Mouse (Mus musculus) naive thymus-derived CD4-positive, alpha-beta T cell, adult 5 months (primary cell): ENCODE measurements around the gene Tas2r107. TPM values are rescaled to one million over a fixed set of nuclear protein-coding genes. Genes with fewer than 3 reads are reported as not detected.

Source experiments
- polyA plus RNA-seq: library from polyadenylated mRNA; unstranded; fragments of 100-300 nt; shearing (Covaris generic); gene quantifications from one replicate; pipeline ENCODE4 v1.2.1, GENCODE M21; 2017

Gene Tas2r107
- not detected for polyA plus RNA-seq

GRCm38 (mm10) chr6:131660049-131660448, at the start of gene Tas2r107:
Gene Tas2r107 (minus strand): TSS chr6:131660149.

GRCm38 (mm10) chr6:131689963-131690362, 30.0 kb upstream of the Tas2r107 start, which contains the start of gene Tas2r114:
Gene Tas2r114 (minus strand): TSS chr6:131690063.

GRCm38 (mm10) chr6:131687395-131687794, 27.4 kb upstream of the Tas2r107 start, which contains the start of gene Tas2r105:
Gene Tas2r105 (minus strand): TSS chr6:131687495.

GRCm38 (mm10) chr6:131685644-131686043, 25.7 kb upstream of the Tas2r107 start, which contains the start of gene Tas2r104:
Gene Tas2r104 (minus strand): TSS chr6:131685744.

GRCm38 (mm10) chr6:131678786-131679185, 18.8 kb upstream of the Tas2r107 start, which contains the start of gene Tas2r106:
Gene Tas2r106 (minus strand): TSS chr6:131678886.

GRCm38 (mm10) chr6:131630812-131631211, 29.1 kb downstream of the Tas2r107 start, which contains the start of gene Tas2r130:
Gene Tas2r130 (minus strand): TSS chr6:131630912.

Other genes starting within 250 kb of the Tas2r107 start
- gene 5430401F13Rik, start 173.7 kb downstream of the Tas2r107 start, polyA plus RNA-seq: not detected
- gene Gm6619, start 173.7 kb downstream of the Tas2r107 start, polyA plus RNA-seq: not detected
- not detected for gene Tas2r130, start 29.2 kb downstream of the Tas2r107 start, polyA plus RNA-seq
- 0.39 TPM for gene Tas2r106, start 18.7 kb upstream of the Tas2r107 start, polyA plus RNA-seq
- gene Tas2r104, start 25.6 kb upstream of the Tas2r107 start, polyA plus RNA-seq: not detected
- gene Tas2r105, start 27.3 kb upstream of the Tas2r107 start, polyA plus RNA-seq: not detected
- gene Tas2r114, start 29.9 kb upstream of the Tas2r107 start, polyA plus RNA-seq: not detected